Mouse (Mus musculus) brain, embryonic 14.5 days (tissue): ENCODE measurements around the gene Dnajc25.

Experiments used
- CTCF ChIP-seq: fragments of 200-500 bp; IDR thresholded peaks from 2 replicates; pipeline ENCODE4 v1.5.1; 2012; ENCODE audit warnings: inconsistent platforms, mild to moderate bottlenecking, moderate library complexity, borderline replicate concordance; ENCODE audit not compliant: insufficient read depth, insufficient read length; ENCODE audit errors: extremely low read depth
- POLR2A ChIP-seq: fragments of 200-500 bp; IDR thresholded peaks from 2 replicates; pipeline ENCODE4 v1.6.1; 2012; ENCODE audit warnings: mild to moderate bottlenecking, inconsistent platforms, borderline replicate concordance; ENCODE audit not compliant: poor library complexity, insufficient read depth, insufficient read length, severe bottlenecking; ENCODE audit errors: extremely low read depth

DNA sequence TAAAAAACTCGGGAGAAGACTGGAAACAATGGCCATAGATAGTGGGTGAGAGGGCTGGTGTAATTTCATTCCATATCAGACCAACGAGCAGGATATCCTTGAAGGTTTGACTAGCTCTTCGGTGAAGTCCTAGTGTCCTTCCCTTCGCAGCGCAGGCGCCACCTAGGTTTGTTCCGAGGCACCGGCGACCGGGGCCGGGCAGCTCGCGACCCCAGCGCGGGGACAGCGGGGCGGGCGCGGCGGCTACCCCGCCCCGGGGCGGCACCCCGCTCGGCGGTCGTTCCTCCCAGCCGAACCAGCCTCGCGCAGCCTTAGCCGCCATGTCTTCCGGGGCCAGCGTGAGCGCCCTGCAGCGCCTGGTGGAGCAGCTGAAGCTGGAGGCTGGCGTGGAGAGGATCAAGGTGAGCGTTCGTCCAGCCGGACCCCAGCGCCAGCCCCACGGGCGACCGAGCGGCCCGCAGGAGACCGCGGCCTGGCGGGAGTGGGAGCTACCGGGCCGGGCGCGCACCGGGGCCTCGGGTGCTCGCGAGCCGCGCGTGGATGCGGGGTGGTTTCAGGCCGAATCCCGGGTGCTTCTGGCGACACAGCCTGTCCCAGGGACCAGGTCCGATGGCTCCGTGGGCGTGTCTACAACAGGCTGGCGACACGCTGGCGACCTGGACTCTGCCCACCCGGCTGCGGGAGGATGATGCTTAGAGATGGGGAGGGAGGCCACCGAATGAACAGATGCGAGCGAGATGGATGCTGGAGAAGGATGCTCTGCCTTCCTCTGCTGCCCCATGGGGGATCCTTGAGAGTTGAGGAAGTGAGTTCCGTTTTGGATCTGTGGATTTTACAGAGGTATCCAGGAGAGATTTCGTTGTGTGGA is 40.3 kb downstream of the Dnajc25 start, which contains the start of gene Gng10:
- TF ChIP-seq CTCF, result no peak
- 0 out of 2 replicates have a peak, but pooled peaks have one; percentile 29 for TF ChIP-seq POLR2A
